Comparison of ENCODE assay signal across 28 mouse cellular contexts in genomic region chr5:97204337-97204736, GRCm38 (mm10).
A peak's percentile ranks its signal among the peaks of the same experiment; 100 is the strongest.
DNase-seq lines count a peak whose midpoint lies in the region; TF ChIP-seq lines count a peak whose summit lies in the region.
"Had no signal": no experiment of that assay in that cellular context is flagged by ENCODE, and none has a peak within 500 bp of the region (broad histone marks: within the 10 kb centered on the region; RNA-seq: fewer than 3 reads in every experiment).

No protein-coding gene starts in this region.

- H3K4me3 ChIP-seq in ES-Bruce4 (ENCODE audit: low read depth, low read length) = no peak overlapping the region
- no peak overlapping the region for H3K4me3 ChIP-seq in ES-E14 (ENCODE audit: insufficient read depth in 1 of 2, low read depth in 1 of 2, low read length in 2 of 2, poor library complexity in 1 of 2, severe bottlenecking in 1 of 2)
- no peak overlapping the region for H3K4me3 ChIP-seq in cerebellum, adult 2 months (replicated peaks; ENCODE audit: insufficient read depth, low read depth, low read length)
- H3K4me3 ChIP-seq: embryonic facial prominence, embryonic 12.5 days; gastrocnemius, adult 2 months; heart, adult 2 months; heart, embryonic 13.5 days; kidney, embryonic 15.5 days; left cerebral cortex, adult 2 months; limb, embryonic 12.5 days; liver, embryonic 12.5 days had no signal

- TF ChIP-seq CTCF in ES-Bruce4 (IDR thresholded peaks at IDR 0.05; ENCODE audit: low read depth, low read length) = no peak
- TF ChIP-seq CTCF in cerebellum, adult 2 months (IDR thresholded peaks at IDR 0.05; ENCODE audit: borderline replicate concordance, insufficient read depth, low read depth, low read length) = no peak

- H3K9me3 ChIP-seq in ES-Bruce4 (replicated peaks; ENCODE audit: control insufficient read depth, insufficient read depth, low read length, poor library complexity, severe bottlenecking) (no peaks in the 10 kb centered on the region), ES-E14 (ENCODE audit: control insufficient read depth, insufficient read depth, low read depth, low read length) (no peaks in the 10 kb centered on the region)
- H3K9me3 ChIP-seq: embryonic facial prominence, embryonic 12.5 days; G1E; heart, embryonic 13.5 days; kidney, embryonic 15.5 days; limb, embryonic 12.5 days; liver, embryonic 12.5 days had no signal

- WGBS in cerebellum, adult 2 months = 5% methylated on average over 2 of the region's 2 CpGs

- H3K4me1 ChIP-seq in ES-Bruce4 (ENCODE audit: control insufficient read depth, insufficient read depth, low read length) (peaks cover 4% of the 10 kb centered on the region), ES-E14 (ENCODE audit: control insufficient read depth in 2 of 2, insufficient read depth in 2 of 2, low read length in 2 of 2, poor library complexity in 1 of 2) (peaks cover 6 to 7% of the 10 kb centered on the region in 2 experiments; a peak in 3 of 4 replicates)
- H3K4me1 ChIP-seq in cerebellum, adult 2 months (ENCODE audit: control insufficient read depth, insufficient read depth, low read length) = peaks cover 17% of the 10 kb centered on the region
- H3K4me1 ChIP-seq: embryonic facial prominence, embryonic 12.5 days; heart, embryonic 13.5 days; kidney, embryonic 15.5 days; limb, embryonic 12.5 days; liver, embryonic 12.5 days had no signal

- no peak for TF ChIP-seq POLR2A in ES-Bruce4 (IDR thresholded peaks at IDR 0.05; ENCODE audit: insufficient read depth, low read length)
- no peak for TF ChIP-seq POLR2A in cerebellum, adult 2 months (IDR thresholded peaks at IDR 0.05; ENCODE audit: borderline replicate concordance, insufficient read depth, low read length)

- no peak for TF ChIP-seq EP300 in ES-Bruce4 (IDR thresholded peaks at IDR 0.05; ENCODE audit: insufficient read depth, low read depth, low read length)

- H3K9ac ChIP-seq in ES-Bruce4 (ENCODE audit: low read depth, poor library complexity, severe bottlenecking) = no peak overlapping the region
- no peak overlapping the region for H3K9ac ChIP-seq in ES-E14 (ENCODE audit: insufficient read depth, low read depth, low read length, poor library complexity, severe bottlenecking)
- H3K9ac ChIP-seq: embryonic facial prominence, embryonic 12.5 days; heart, embryonic 13.5 days; hindbrain, embryonic 14.5 days; kidney, embryonic 15.5 days; limb, embryonic 12.5 days; liver, embryonic 12.5 days; liver, postnatal 0 days had no signal

- H3K27ac ChIP-seq in ES-Bruce4 (ENCODE audit: insufficient read depth, low read length) (0 out of 2 replicates have a peak overlapping the region, but pooled peaks have one; percentile 28), ES-E14 (ENCODE audit: insufficient read depth, low read depth, low read length, poor library complexity, severe bottlenecking) (peak overlapping the region; percentile 35; the same call in 1 of the 2 replicates)
- H3K27ac ChIP-seq in cerebellum, adult 2 months (ENCODE audit: insufficient read depth, low read length) = no peak overlapping the region
- H3K27ac ChIP-seq: embryonic facial prominence, embryonic 12.5 days; gastrocnemius, adult 2 months; heart, adult 2 months; heart, embryonic 13.5 days; hindbrain, embryonic 14.5 days; kidney, embryonic 15.5 days; left cerebral cortex, adult 2 months; limb, embryonic 12.5 days; liver, embryonic 12.5 days had no signal

- DNase-seq in ES-E14 (ENCODE audit: low read depth, low spot score) = no peak
- peak; percentile 63 to 90 for DNase-seq in cerebellum, adult 2 months
- DNase-seq in cerebellum, postnatal 14 days = peak; percentile 40 to 74
- no peak for DNase-seq in kidney, adult 9 months
- no peak for DNase-seq in ovary, adult 18-20 months (ENCODE audit: low spot score)
- no peak for DNase-seq in embryo, embryonic 10 days (ENCODE audit: low spot score)
- DNase-seq: adrenal gland, postnatal 14 days; embryo, embryonic 11 days; gastrocnemius, adult 2 months; gastrocnemius, postnatal 36 days; heart, adult 2 months; heart, postnatal 10 days; kidney, postnatal 25 days; liver, postnatal 0 days; lung, postnatal 36 days; right cerebral cortex, adult 18-20 months; spleen, adult 18-20 months; thymus, adult 2 months; thymus, postnatal 4 days had no signal

- H3K36me3 ChIP-seq in ES-Bruce4 (ENCODE audit: control insufficient read depth, insufficient read depth, low read length, poor library complexity, severe bottlenecking) = no peaks in the 10 kb centered on the region
- H3K36me3 ChIP-seq in ES-E14 (ENCODE audit: control insufficient read depth, insufficient read depth, low read length, poor library complexity, severe bottlenecking) = no peaks in the 10 kb centered on the region
- H3K36me3 ChIP-seq: embryonic facial prominence, embryonic 12.5 days; G1E; heart, embryonic 13.5 days; kidney, embryonic 15.5 days; limb, embryonic 12.5 days; liver, embryonic 12.5 days had no signal

- no peaks in the 10 kb centered on the region for H3K27me3 ChIP-seq in ES-Bruce4 (ENCODE audit: control insufficient read depth, insufficient read depth, low read length, poor library complexity, severe bottlenecking)
- H3K27me3 ChIP-seq in cerebellum, adult 2 months (ENCODE audit: control insufficient read depth, insufficient read depth, low read length) = no peaks in the 10 kb centered on the region
- H3K27me3 ChIP-seq: embryonic facial prominence, embryonic 12.5 days; heart, embryonic 13.5 days; kidney, embryonic 15.5 days; limb, embryonic 12.5 days; liver, embryonic 12.5 days had no signal

- in situ Hi-C loops in ES-E14 (cut with MboI; ENCODE audit: low sequenced_read_pairs in 2 of 2, unreplicated experiment in 2 of 2) = no loop called here

TF ChIP-seq in ES-E14, 5 proteins besides CTCF, POLR2A, EP300 and RAD21:
- TF ChIP-seq ZNF384 (IDR thresholded peaks at IDR 0.05; ENCODE audit: low read depth, low read length) (no peak), ZC3H11A (IDR thresholded peaks at IDR 0.05; ENCODE audit: borderline replicate concordance, low read depth, low read length) (no peak), CHD2 (IDR thresholded peaks at IDR 0.05; ENCODE audit: low read depth, low read length) (no peak), HCFC1 (IDR thresholded peaks at IDR 0.05; ENCODE audit: borderline replicate concordance, insufficient read depth, low read length) (no peak), MAFK (IDR thresholded peaks at IDR 0.05; ENCODE audit: insufficient read depth, low read depth, low read length) (no peak)

Comparison
In these comparisons a context has a peak if more than half of its experiments do, and no peak if none do; other contexts are left out.
1. DNase-seq: peak in cerebellum, adult 2 months (2 of 2) and cerebellum, postnatal 14 days (2 of 2); none in ES-E14 (single experiment), kidney, adult 9 months (single experiment), ovary, adult 18-20 months (single experiment) and embryo, embryonic 10 days (single experiment).